Mouse (Mus musculus) midbrain, embryonic 11.5 days (tissue): ENCODE results near the gene Pxk. TPM values are rescaled to one million over a fixed set of nuclear protein-coding genes. Genes with fewer than 3 reads are reported as not detected.
"Not testable (repeated sequence)": the region's sequence is repeated elsewhere in the genome, so short reads cannot be mapped to it uniquely, and the experiment has no call there.

Experiments used
- ATAC-seq: fragments of 200-750 bp; cut with Nextera tagmentation; 2 replicates; pipeline ENCODE4 v1.8.0; 2017; ENCODE audit warnings: moderate TSS enrichment, moderate library complexity; ENCODE audit not compliant: low FRiP score
- DNase-seq: peaks from one replicate; pipeline ENCODE4 v3.0.0; 2015; ENCODE audit warnings: low spot score; ENCODE audit errors: missing footprints
- H3K27ac ChIP-seq: fragments of 300-500 bp; sonication (generic); 2 replicates; pipeline ENCODE4 v1.5.1; 2014; ENCODE audit warnings: low read depth, low read length
- H3K27me3 ChIP-seq: fragments of 300-500 bp; sonication (generic); 2 replicates; pipeline ENCODE4 v1.6.1; 2014; ENCODE audit warnings: mild to moderate bottlenecking, low read length, moderate library complexity, mixed read lengths; ENCODE audit not compliant: control insufficient read depth, insufficient read depth
- H3K36me3 ChIP-seq: fragments of 300-500 bp; sonication (generic); 2 replicates; pipeline ENCODE4 v1.6.1; 2014; ENCODE audit warnings: mild to moderate bottlenecking, low read length, moderate library complexity, mixed read lengths; ENCODE audit not compliant: control insufficient read depth, insufficient read depth
- H3K4me1 ChIP-seq: fragments of 300-500 bp; sonication (generic); 2 replicates; pipeline ENCODE4 v1.6.1; 2014; ENCODE audit warnings: low read length; ENCODE audit not compliant: control insufficient read depth, insufficient read depth
- H3K4me2 ChIP-seq: fragments of 300-500 bp; sonication (generic); 2 replicates; pipeline ENCODE4 v1.6.1; 2014; ENCODE audit warnings: mild to moderate bottlenecking, moderate library complexity
- H3K4me3 ChIP-seq: fragments of 300-500 bp; sonication (generic); 2 replicates; pipeline ENCODE4 v1.5.1; 2014; ENCODE audit warnings: low read depth, low read length
- H3K9ac ChIP-seq: fragments of 300-500 bp; sonication (generic); 2 replicates; pipeline ENCODE4 v1.6.1; 2014; ENCODE audit warnings: low read length
- H3K9me3 ChIP-seq: fragments of 300-500 bp; sonication (generic); 2 replicates; pipeline ENCODE4 v1.6.1; 2016; ENCODE audit warnings: low read length; ENCODE audit not compliant: control insufficient read depth
- WGBS: fragments of 180-500 bp; shearing (Covaris S2); extraction: QIAGEN DNeasy Blood & Tissue Kit; methylation state at CpG from one replicate; pipeline ENCODE4 v1.1.7; 2014; 5-methylcytosine and 5-hydroxymethylcytosine counted together
- polyA plus RNA-seq: library from polyadenylated mRNA; unstranded; fragments of >200 nt; fragmentation: Nextera tagmentation; extraction: Ambion mirVana; gene quantifications from 2 replicates; pipeline ENCODE4 v1.2.1, GENCODE M21; 2014

The Pxk gene
- polyA plus RNA-seq, 1 experiment from 2014 or later: 23.2 TPM

DNA sequence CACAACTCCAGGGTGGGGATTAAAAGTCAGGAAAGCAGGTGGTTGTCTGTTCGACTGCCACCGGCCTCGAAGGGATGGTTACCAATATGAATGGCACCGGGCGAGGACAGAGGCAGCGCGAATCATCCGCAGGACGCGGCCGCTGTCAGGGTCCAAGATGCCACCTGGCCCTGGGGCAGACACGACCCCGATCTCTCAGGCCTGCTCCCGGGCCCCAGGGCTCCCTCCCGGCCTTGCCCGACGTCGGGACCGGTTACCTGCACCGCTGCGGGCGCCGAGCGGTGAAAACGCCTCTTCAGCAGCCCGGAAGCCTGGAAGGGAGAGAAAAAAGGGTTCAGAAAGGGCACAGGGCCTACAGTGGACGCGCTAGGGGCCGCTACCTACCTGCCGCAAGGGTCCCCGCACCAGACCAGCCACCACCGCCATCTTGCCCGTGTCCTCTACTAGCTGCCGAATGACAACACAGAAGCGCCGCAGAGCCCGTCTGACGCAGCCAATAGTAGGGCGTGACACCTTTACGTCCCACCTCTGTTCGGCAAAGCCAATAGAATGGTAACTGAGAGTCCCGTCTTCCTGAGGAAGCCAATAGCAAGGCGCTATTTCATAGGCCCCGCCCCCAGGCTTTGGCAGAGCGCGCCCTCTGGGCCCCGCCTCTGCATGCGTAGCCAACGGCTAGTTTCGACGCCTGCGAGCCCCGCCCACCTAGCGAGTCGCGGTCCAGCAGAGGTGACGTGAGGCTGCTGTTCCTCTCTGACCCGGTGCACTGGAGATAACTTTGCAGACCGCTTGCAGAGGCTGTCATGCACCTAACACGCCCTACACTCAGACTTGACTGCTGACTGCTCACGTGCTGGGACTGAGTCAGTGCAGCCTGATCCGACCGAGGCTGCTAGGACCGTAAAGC is 74.7 kb downstream of the Pxk start, which contains the start of gene Pdhb:
Gene Pdhb, minus strand, starts transcription at position 519 of the 904 bp plus-strand sequence.
- Histone ChIP-seq H3K9me3 (no peaks in the 10 kb centered on the region), H3K27me3 (no peaks in the 10 kb centered on the region), H3K4me3 (peak within 1 kb of the TSS; percentile 67), H3K27ac (no peak within 1 kb of the TSS; the same call in 1 of the 2 replicates), H3K4me2 (peak within 1 kb of the TSS; percentile 84), H3K9ac (peak within 1 kb of the TSS; percentile 81), H3K4me1 (peaks cover 6% of the 10 kb centered on the region), H3K36me3 (peaks cover 12% of the 10 kb centered on the region; the same call in 1 of the 2 replicates)
- under 1% methylated on average over 64 of the region's 64 CpGs for WGBS
- DNase-seq (peak; percentile 99), ATAC-seq (peak; percentile 100)

GRCm38 (mm10) chr14:8173542-8174250 is 75.7 kb downstream of the Pxk start:
- H3K4me1 ChIP-seq, DNase-seq, H3K9me3 ChIP-seq, H3K27ac ChIP-seq, ATAC-seq, H3K36me3 ChIP-seq, H3K27me3 ChIP-seq: not testable (repeated sequence)
- WGBS: 28% methylated on average over 5 of the region's 7 CpGs
- Histone ChIP-seq H3K4me3 (peak overlapping the region; percentile 67), H3K4me2 (peak overlapping the region; percentile 84), H3K9ac (peak overlapping the region; percentile 51)

DNA sequence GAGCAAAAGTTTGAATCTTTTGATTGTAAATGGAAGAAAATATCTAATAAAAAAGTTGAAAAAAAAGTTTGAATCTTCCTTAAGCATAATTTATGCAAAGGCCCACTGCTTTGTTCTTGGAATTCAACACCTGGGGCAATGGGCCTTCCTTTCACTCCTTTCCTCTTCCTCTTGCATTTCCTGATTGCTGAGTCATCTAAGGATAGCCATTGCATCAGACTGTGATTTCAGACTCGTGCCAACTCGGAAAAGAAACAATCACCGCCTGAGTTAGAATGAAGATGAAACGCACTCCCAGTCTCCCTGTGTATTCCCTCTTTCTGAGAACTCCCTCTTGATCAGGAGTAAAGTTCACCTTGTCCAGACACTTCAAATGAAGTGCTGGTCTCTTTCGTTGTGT is 76.6 kb downstream of the Pxk start:
- Histone ChIP-seq H3K27ac (no peak overlapping the region), H3K9ac (no peak overlapping the region), H3K36me3 (no peaks in the 10 kb centered on the region), H3K9me3 (no peaks in the 10 kb centered on the region), H3K4me2 (no peak overlapping the region), H3K27me3 (no peaks in the 10 kb centered on the region), H3K4me1 (peaks cover 6% of the 10 kb centered on the region), H3K4me3 (no peak overlapping the region)
- ATAC-seq: no peak
- DNase-seq: no peak
- WGBS: 79% methylated on average over 5 of the region's 5 CpGs

GRCm38 (mm10) chr14:8176251-8176650 is 78.2 kb downstream of the Pxk start:
- no peak overlapping the region for H3K27ac ChIP-seq
- H3K4me2 ChIP-seq: no peak overlapping the region
- H3K27me3 ChIP-seq: no peaks in the 10 kb centered on the region
- peaks cover 6% of the 10 kb centered on the region for H3K4me1 ChIP-seq
- DNase-seq (no peak), ATAC-seq (no peak)
- no peak overlapping the region for H3K9ac ChIP-seq
- WGBS: 62% methylated on average over 5 of the region's 5 CpGs
- no peak overlapping the region for H3K4me3 ChIP-seq
- no peaks in the 10 kb centered on the region for H3K36me3 ChIP-seq
- no peaks in the 10 kb centered on the region for H3K9me3 ChIP-seq

DNA sequence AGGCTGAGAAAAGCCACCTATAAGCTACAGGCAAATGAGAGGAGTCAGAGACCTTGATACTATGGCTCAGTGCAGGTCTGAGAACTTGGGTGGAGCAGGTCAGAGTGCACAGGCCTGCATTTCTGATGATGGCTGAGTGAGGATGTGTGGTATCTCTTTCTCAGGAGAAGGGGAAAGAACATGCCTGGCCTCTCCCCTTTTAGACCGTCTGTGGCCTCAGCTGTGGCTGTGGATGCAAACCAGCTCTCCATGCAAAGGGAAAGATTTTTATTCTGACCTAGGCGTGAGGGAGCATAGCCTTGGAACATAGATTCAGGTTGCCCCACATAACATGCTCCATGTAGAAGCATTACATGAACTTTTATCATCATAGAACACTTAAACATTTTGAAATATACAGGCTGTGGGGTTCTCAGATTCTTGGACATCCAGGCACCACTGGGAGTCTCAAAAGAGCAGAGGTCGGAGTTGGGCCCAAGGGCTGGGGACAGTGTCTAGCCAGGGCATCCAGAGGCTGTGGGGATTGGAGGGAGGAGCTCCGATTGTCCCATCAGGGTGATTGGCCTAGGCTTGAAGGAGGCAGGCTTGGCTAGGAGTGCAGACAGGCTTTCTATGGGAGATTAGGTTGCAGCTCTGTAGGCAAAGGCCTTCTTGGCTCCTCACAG is 82.5 kb downstream of the Pxk start:
- Histone ChIP-seq H3K4me2 (no peak overlapping the region), H3K4me1 (no peaks in the 10 kb centered on the region), H3K9ac (no peak overlapping the region), H3K4me3 (no peak overlapping the region), H3K9me3 (no peaks in the 10 kb centered on the region), H3K36me3 (no peaks in the 10 kb centered on the region), H3K27me3 (no peaks in the 10 kb centered on the region), H3K27ac (no peak overlapping the region)
- WGBS: 80% methylated on average over 4 of the region's 4 CpGs
- DNase-seq (no peak), ATAC-seq (no peak)

DNA sequence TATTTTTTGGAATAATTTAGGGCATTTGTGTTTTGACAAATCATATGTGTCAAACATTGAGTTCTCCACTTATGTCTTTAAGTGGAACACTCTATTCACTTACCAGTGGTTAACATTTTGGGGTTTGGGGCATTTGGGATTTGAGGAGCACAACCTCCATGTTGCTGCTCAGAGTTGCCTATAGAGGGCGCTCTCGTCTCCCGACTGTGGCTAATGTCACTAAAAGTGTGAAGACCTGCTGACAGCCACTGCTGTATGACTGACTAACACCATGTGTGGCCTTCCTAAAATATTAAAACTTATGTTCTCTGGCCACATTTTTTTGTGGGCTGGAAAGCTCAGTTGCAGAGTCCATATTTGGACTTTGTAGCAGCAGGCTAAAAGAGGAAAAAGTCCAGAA is 85.3 kb downstream of the Pxk start:
- Histone ChIP-seq H3K9ac (no peak overlapping the region), H3K36me3 (no peaks in the 10 kb centered on the region), H3K27me3 (no peaks in the 10 kb centered on the region), H3K4me2 (no peak overlapping the region), H3K27ac (no peak overlapping the region), H3K9me3 (no peaks in the 10 kb centered on the region), H3K4me3 (no peak overlapping the region), H3K4me1 (no peaks in the 10 kb centered on the region)
- no peak for ATAC-seq
- DNase-seq: no peak
- 66% methylated on average over 3 of the region's 3 CpGs for WGBS

GRCm38 (mm10) chr14:8186278-8187045 is 88.5 kb downstream of the Pxk start:
- Histone ChIP-seq H3K4me2 (no peak overlapping the region), H3K9me3 (no peaks in the 10 kb centered on the region), H3K4me3 (no peak overlapping the region), H3K27me3 (no peaks in the 10 kb centered on the region), H3K36me3 (no peaks in the 10 kb centered on the region), H3K4me1 (no peaks in the 10 kb centered on the region), H3K9ac (no peak overlapping the region), H3K27ac (no peak overlapping the region)
- no peak for DNase-seq
- WGBS: 88% methylated on average over 6 of the region's 6 CpGs
- no peak for ATAC-seq

GRCm38 (mm10) chr14:8190556-8190955 is 92.5 kb downstream of the Pxk start:
- H3K9me3 ChIP-seq: no peaks in the 10 kb centered on the region
- H3K4me1 ChIP-seq: no peaks in the 10 kb centered on the region
- H3K27me3 ChIP-seq: no peaks in the 10 kb centered on the region
- no peak overlapping the region for H3K27ac ChIP-seq
- WGBS: 93% methylated on average over 3 of the region's 3 CpGs
- no peak overlapping the region for H3K9ac ChIP-seq
- no peak overlapping the region for H3K4me2 ChIP-seq
- DNase-seq (no peak), ATAC-seq (no peak)
- H3K36me3 ChIP-seq: no peaks in the 10 kb centered on the region
- H3K4me3 ChIP-seq: no peak overlapping the region
